Mouse (Mus musculus) cerebellum, adult 2 months (tissue): ENCODE measurements around the gene Chchd6.

ENCODE experiments used
- CTCF ChIP-seq: fragments of 200-500 bp; IDR thresholded peaks from 2 replicates; pipeline ENCODE4 v1.5.1; 2011; ENCODE audit warnings: low read depth, mild to moderate bottlenecking, control low read depth, low read length, moderate library complexity, borderline replicate concordance; ENCODE audit not compliant: insufficient read depth
- POLR2A ChIP-seq: fragments of 200-500 bp; IDR thresholded peaks from 2 replicates; pipeline ENCODE4 v1.6.1; 2011; ENCODE audit warnings: low read length, control low read depth, borderline replicate concordance; ENCODE audit not compliant: insufficient read depth

- no peak for TF ChIP-seq CTCF
- TF ChIP-seq POLR2A: no peak
Observed at GRCm38 (mm10) chr6:89538102-89538751, 57.2 kb downstream of the Chchd6 start.
